Mouse (Mus musculus) thymus, postnatal 14 days (tissue): ENCODE measurements around the gene Vmn1r67.
A peak's percentile ranks its signal among the peaks of the same experiment; 100 is the strongest.

Experiments used
- DNase-seq: peaks from one replicate; pipeline ENCODE4 v3.0.0; 2021

Gene Vmn1r67

DNA sequence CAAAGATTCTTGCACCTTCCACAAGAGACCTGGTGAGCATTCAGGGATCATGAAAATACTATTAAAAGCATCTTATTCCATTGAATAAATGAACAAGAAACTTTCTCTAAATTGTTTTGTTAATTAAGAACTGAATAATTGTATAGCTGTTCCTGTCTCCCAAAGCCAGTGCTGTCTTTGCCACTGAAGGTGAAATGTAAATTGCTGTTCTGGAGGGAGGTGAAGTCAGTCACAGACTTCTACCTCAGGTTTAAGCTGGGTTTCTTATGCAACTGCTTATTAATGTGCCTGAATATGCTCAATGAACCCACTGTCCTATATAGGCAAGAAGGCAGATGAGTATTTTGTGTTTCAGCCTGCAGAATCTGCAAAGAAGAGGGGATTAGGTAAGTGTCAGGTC is at the start of gene Vmn1r67:
TSS of gene Vmn1r67 (plus strand) at position 301 of the 400 bp plus-strand sequence.
- DNase-seq: no peak

- no peak for DNase-seq
Measured at GRCm38 (mm10) chr7:10458166-10458565, 15.0 kb downstream of the Vmn1r67 start.

DNA sequence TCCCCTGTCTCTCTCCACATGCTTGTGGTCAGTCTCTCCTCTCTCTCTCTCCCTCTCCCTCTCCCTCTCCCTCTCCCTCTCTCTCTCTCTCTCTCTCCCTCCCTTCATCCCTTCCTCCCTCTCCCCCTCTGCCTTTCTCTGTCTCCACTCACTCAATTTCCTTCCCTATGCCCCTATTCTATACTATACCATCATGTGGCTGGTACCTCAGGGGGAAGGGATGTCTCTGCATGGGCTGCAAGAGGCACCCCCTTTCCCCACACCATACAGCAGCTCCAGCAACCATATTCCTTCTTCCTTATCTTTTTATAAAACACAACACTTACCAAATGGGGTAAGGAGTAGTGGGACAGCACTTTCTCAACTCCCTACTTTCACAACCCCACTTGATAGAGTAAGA is 36.7 kb downstream of the Vmn1r67 start:
- no peak for DNase-seq

DNA sequence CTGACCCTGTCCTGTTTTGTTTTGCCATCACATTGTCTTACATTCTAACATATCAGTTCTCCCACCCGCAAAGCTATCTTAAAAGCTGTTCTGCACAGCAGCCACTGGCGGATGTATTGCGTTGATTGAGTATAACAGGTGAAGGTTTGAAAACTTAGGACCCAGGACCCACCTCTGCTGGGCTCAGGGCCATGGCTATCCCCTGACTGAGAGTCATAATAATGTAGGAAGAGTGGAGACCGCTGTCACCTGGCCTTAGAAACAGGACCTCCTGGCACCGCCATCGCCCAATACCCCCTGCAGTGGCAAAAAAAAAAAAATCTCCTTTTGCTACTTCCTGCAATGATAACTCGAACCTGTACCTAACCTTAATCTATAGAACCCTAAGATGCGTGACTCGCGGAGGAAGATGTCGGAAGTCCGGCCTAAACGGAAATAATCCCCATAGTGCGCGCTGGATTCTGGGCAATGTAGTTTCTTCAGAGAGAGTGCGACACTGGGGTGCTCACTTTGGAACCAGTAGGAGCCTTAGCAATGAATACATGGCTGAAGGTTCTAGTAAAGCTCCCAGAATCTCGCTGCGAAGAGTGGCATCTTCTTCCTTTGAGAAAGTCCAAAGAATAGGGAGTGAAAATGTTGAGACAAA is 37.6 kb downstream of the Vmn1r67 start:
- no peak for DNase-seq

DNA sequence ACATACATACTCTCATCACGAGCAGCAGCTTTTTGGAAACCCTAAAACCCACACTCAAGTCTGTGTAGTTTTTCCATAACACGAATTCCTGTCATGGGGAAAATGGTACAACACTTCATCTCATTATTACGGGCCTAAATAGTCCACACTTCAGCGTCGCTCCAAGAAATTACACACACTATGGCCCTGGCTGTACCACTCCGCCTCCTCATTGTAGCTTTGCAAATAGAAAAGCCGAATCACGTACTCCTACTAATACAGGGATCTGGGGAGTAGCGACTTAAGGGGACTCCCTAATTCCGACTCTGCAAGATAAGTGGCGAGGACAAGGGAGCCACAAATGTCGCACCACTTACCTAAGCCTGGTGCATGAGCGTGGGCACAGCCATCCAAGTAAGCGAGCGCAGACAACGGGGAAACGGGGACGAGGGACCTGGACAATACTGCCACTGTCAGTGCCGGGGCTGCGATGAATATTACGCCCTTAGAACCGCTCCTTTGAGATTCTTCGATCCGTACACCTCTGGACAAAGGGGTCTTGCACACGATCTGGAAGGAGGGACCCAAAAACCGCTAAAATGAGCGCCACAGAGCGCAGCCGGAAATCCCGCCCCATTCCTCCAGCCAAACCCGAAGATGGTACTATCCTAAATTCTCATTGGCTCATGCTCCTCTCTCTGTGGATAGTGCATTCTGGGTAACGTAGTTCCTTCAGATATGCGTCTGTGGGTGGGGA is 51.8 kb downstream of the Vmn1r67 start, which contains the start of gene Zik1:
TSS of gene Zik1 (minus strand) at position 609 of the 736 bp plus-strand sequence.
- peak; percentile 71 for DNase-seq

- DNase-seq: no peak
Measured at GRCm38 (mm10) chr7:10495578-10495977, 52.4 kb downstream of the Vmn1r67 start.
